Mouse (Mus musculus): ENCODE measurements at regions not wholly inside any gene's neighbourhood (a gene's known extent, or its start where the extent isn't known, plus 50 kb on each side); places are given as distances from the start of the nearest gene placed in this dataset.

GRCm38 (mm10) chr1:78050231-78050630 is 146.7 kb downstream of the Pax3 start:
- POLR2A ChIA-PET = no interaction called here
- CTCF ChIA-PET = no interaction called here

DNA sequence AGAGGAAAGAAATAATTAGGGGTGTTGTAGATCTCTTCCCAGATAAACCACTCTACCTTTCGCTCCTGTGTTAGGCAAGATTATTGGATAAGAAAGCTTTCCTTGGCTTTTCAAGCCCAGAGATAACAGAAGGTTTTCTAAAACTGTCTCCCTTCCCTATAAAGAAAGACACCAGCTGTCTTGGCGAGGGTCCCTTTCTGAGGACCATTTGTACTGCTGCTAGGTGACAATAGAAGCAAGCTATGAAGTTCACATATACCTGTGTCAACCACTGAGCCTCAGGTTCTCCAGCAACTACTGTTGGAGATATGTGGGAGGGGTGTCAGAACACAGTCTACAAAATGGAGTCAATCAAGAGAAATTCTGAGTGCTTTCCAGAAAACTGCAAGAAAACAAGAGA is 164.6 kb downstream of the Pax3 start:
- CTCF ChIA-PET = interaction anchor here in 1 of 4 experiments (0.6 kb wide), 1 partner anchor 54 kb away, joined by 3 read pairs; no protein-coding TSS in a partner anchor
- POLR2A ChIA-PET = no interaction called here

DNA sequence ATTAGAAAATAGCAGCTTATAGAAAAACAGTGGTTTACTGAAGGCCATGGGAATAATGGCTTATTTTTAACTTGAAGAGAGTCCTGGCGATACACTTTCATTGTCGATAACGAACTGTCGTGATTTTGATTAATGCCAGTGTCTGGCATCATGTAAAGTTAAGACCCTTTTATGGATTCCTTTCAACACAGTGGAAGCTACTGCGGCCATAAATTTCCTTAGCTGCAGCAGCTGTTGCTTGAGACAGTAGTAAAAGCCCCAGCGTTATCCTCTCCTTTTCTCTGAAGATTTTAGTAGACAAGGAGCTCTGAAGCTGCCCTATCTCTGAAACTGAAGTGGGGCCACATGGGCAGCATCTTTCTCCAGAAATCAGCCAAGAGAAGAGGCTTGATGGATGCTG is 175.2 kb downstream of the Pax3 start:
- ChIA-PET POLR2A (interaction anchor here in 1 of 4 experiments (0.7 kb wide), 1 partner anchor 39 kb away, joined by 3 read pairs; no protein-coding TSS in a partner anchor), CTCF (interaction anchor here in 2 of 4 experiments (0.5 to 1.2 kb wide), 3 partner anchors 13 to 1661 kb away, joined by 4 to 15 read pairs (median 5); no protein-coding TSS in a partner anchor)

GRCm38 (mm10) chr1:78021014-78021413 is 175.9 kb downstream of the Pax3 start:
- POLR2A ChIA-PET = no interaction called here
- CTCF ChIA-PET = interaction anchor here in 1 of 4 experiments (1.2 kb wide), 1 partner anchor 12 kb away, joined by 4 read pairs; no protein-coding TSS in a partner anchor

DNA sequence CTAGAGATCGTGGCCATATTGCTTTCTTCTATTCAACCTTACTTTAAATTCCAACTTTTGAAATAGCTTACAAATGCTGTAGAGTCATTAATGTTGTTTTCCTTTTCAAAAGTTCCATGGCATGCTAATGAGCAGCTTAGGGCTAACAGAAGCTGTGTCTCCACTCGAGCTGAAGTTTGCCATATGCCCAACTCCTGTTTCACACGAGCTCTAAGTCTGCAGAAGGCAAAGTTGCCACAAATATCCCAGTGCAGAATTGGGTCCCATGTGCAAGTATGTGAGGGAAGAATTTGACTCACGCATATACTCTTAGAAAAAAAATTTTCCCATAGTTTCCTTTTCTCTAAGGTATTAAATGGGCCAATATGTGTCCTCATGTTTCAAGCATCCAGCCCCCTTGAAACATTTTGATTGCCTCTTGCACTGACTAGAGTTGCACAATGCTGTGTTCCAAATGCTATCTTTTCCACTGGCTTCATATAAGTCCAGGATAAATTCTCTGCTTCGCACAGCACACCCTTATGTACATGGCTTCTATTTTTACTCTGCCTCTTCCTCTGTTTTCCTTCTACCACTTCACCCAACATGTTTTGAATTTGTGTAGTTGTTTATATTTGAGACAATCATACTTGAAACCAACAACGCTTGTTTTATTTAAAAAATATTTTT is 178.9 kb downstream of the Pax3 start:
- CTCF ChIA-PET = interaction anchor here in 2 of 4 experiments (0.6 to 1.3 kb wide), 2 partner anchors 9 to 10 kb away, joined by 3 to 4 read pairs; no protein-coding TSS in a partner anchor

DNA sequence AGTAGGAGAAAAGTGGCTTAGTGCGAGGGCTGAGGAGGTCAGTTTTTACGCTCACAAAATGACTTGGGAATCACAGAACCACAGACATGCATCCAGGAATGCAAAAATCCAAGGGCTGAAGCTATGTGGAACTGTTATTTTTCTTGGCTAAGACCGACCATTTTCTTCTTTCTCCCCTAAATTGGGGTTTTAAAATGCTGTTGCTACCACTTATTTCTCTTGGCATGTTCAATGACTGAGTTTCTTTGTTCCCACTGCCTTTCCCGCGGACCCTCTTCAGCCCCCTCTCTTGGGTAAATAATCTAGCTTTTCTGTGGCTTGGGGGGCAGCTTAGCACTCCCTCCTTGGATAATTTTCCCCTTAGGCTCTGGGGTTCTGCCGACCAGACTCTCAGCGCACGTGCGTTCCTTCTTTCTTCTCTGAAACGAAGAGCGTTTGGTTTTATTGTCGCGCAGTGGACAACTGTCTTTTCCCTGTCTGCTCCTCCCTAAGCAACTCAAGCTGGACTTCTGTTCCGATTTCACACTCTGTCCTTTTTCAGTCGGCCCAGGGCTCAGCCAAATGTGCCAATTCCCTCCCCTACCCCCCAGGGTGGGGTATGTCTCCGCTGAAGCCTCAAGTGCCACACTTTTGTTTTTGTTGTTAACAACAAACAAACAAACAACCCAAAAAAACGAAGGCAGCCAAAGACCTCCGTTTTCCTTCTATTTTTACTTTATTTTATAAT is 180.2 kb downstream of the Pax3 start:
- ChIA-PET POLR2A (interaction anchor here in 2 of 4 experiments (0.5 to 0.6 kb wide), 2 partner anchors 37 to 1494 kb away, joined by 3 read pairs; no protein-coding TSS in a partner anchor), CTCF (no interaction called here)

More for the DNA sequence above, 178.9 kb downstream of the Pax3 start:
- POLR2A ChIA-PET = no interaction called here

DNA sequence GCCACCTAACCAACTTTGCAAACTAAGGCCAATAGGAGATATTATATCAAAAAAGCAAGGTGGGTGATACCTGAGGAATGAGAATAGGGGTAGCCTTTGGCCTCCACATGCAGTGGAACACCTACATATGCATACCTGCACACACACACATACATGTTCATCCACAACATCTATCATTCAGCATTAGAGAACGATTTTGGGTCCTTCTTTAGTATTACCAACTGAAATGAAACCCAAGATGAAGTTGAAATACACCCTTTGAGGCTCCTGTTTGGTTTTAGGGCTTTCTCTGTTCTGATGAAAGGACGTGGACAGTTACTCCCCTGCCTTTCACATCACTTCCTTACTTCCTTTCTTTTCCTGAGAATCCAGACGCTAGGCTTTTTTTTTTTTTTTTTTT is 180.9 kb downstream of the Pax3 start:
- CTCF ChIA-PET = no interaction called here
- POLR2A ChIA-PET = interaction anchor here in 1 of 4 experiments (0.6 kb wide), 1 partner anchor 1493 kb away, joined by 3 read pairs; no protein-coding TSS in a partner anchor

GRCm38 (mm10) chr1:78013396-78013795 is 183.5 kb downstream of the Pax3 start:
- POLR2A ChIA-PET = no interaction called here

GRCm38 (mm10) chr1:78008811-78009410 is 188.0 kb downstream of the Pax3 start:
- POLR2A ChIA-PET = interaction anchor here in 1 of 4 experiments (0.5 kb wide), 1 partner anchor 64 kb away, joined by 3 read pairs; no protein-coding TSS in a partner anchor
- CTCF ChIA-PET = interaction anchor here (0.5 to 1.7 kb wide), 15 partner anchors 9 to 1907 kb away, joined by 3 to 15 read pairs (median 4); no protein-coding TSS in a partner anchor

More at GRCm38 (mm10) chr1:78013396-78013795, 183.5 kb downstream of the Pax3 start:
- CTCF ChIA-PET = no interaction called here

- ChIA-PET CTCF (interaction anchor here in 1 of 4 experiments (0.7 kb wide), 1 partner anchor 60 kb away, joined by 4 read pairs; no protein-coding TSS in a partner anchor), POLR2A (interaction anchor here in 1 of 4 experiments (0.5 kb wide), 1 partner anchor 533 kb away, joined by 3 read pairs; no protein-coding TSS in a partner anchor)
Observed at GRCm38 (mm10) chr1:78004376-78004775, 192.6 kb downstream of the Pax3 start.

- CTCF ChIA-PET = no interaction called here
- POLR2A ChIA-PET = no interaction called here
Observed at GRCm38 (mm10) chr1:77998727-77999126, 198.2 kb downstream of the Pax3 start.

DNA sequence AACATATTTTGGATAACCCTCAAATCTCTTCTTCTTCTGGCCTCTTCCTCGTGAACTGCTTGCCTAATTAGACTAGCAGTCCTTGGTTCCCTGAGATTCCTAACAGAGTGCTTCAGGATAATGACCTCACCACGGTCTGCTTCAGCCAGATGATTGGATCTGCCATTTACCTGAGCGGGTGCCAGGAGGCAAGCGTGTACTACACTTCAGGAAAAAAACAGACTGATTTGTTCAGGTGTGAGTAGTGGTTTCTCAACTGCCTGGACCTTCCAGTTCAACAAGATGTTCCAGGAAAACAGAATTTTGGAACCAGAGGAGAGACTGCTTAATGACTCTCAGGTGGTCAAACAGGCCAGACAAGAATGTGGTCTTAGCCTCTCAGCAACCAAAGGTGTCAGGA is 215.4 kb downstream of the Pax3 start:
- CTCF ChIA-PET = no interaction called here

GRCm38 (mm10) chr1:77978696-77979095 is 218.2 kb downstream of the Pax3 start:
- CTCF ChIA-PET = interaction anchor here in 3 of 4 experiments (0.6 to 0.7 kb wide), 4 partner anchors 54 to 1701 kb away, joined by 3 to 5 read pairs (median 3); no protein-coding TSS in a partner anchor

More for the DNA sequence above, 215.4 kb downstream of the Pax3 start:
- POLR2A ChIA-PET = no interaction called here

DNA sequence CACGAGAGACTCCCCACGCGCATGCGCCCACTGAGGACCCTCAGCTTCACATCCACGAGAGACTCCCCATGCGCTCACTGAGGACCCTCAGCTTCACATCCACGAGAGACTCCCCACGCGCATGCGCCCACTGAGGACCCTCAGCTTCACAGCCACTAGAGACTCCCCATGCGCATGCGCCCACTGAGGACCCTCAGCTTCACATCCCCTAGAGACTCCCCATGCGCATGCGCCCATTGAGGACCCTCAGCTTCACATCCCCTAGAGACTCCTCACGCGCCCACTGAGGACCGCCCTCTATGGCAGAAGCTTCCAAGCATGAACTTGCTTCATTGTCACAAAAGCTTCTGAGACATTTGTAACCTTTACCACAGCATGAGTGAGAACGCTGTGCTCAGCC is 221.0 kb downstream of the Pax3 start:
- ChIA-PET POLR2A (no interaction called here), CTCF (no interaction called here)

More at GRCm38 (mm10) chr1:77978696-77979095, 218.2 kb downstream of the Pax3 start:
- POLR2A ChIA-PET = interaction anchor here in 1 of 4 experiments (0.5 kb wide), 1 partner anchor 358 kb away, joined by 3 read pairs; no protein-coding TSS in a partner anchor

- CTCF ChIA-PET = interaction anchor here (0.6 to 1.2 kb wide), 7 partner anchors 10 to 29 kb away, joined by 3 to 11 read pairs (median 5); no protein-coding TSS in a partner anchor
- POLR2A ChIA-PET = interaction anchor here in 2 of 4 experiments (0.6 to 0.8 kb wide), 2 partner anchors 23 to 25 kb away, joined by 3 read pairs; no protein-coding TSS in a partner anchor
Observed at GRCm38 (mm10) chr1:77972301-77972717, 224.6 kb downstream of the Pax3 start.

DNA sequence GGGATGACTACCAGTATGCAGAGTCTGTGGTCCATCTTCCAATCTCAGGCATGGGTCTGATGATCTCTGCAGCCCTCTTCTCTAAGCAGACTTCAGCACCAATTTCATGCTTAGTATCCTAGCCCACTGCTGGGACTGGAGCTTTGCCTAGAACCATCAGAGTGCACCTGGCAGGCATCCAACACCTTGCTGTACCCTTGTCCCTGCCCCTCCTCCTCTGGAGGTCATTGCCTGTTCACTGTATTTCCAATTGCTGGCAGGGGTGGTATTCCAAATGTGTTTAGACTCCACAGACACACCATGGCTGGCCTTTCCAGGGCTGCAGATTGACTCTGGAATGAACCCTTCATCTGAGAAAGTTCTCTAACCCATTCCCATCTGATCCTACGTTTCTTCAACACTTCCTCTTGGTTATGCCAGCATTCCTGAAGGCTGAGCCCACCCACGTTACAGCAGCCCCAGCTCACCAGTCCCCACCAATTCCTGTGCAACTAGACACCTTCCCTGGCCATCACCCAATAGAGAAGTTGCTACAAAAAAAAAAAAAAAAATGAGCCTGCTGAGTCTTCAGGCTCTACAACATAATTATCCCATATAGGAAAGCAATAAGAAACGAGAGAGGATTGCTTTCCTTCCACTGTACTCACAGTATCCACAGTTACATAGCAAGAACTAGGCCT is 232.1 kb downstream of the Pax3 start:
- CTCF ChIA-PET = no interaction called here
- POLR2A ChIA-PET = no interaction called here

DNA sequence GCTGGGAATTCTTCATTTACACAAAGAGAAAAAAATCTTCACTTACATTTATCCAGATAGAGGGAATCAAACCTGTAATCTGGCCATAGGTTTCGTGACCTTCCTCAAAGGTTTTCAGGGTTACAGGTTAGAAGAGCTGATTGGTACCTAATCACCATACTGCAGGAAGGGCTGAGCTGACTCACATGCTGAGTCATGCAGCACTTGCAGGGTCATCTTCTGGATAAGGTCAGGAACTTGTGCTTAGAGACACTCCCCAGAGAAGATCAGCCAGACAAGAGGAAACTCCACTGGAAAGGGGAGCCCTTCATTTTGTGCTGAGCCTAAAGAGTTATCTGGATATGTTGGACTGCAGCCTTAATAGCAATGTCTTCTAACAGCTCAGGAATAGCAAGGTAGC is 237.6 kb downstream of the Pax3 start:
- CTCF ChIA-PET = interaction anchor here in 1 of 4 experiments (1.4 kb wide), 1 partner anchor 13 kb away, joined by 5 read pairs; no protein-coding TSS in a partner anchor
- POLR2A ChIA-PET = no interaction called here

GRCm38 (mm10) chr1:77957156-77957767 is 239.7 kb downstream of the Pax3 start:
- ChIA-PET POLR2A (no interaction called here), CTCF (interaction anchor here in 1 of 4 experiments (0.9 kb wide), 1 partner anchor 9 kb away, joined by 3 read pairs; no protein-coding TSS in a partner anchor)
